Mouse (Mus musculus) cerebellum, adult 2 months (tissue): Measurements from ENCODE around the gene Pcnx.

ENCODE experiments used
- CTCF ChIP-seq: fragments of 200-500 bp; IDR thresholded peaks from 2 replicates; pipeline ENCODE4 v1.5.1; 2011; ENCODE audit warnings: low read depth, mild to moderate bottlenecking, control low read depth, low read length, moderate library complexity, borderline replicate concordance; ENCODE audit not compliant: insufficient read depth
- POLR2A ChIP-seq: fragments of 200-500 bp; IDR thresholded peaks from 2 replicates; pipeline ENCODE4 v1.6.1; 2011; ENCODE audit warnings: low read length, control low read depth, borderline replicate concordance; ENCODE audit not compliant: insufficient read depth

DNA sequence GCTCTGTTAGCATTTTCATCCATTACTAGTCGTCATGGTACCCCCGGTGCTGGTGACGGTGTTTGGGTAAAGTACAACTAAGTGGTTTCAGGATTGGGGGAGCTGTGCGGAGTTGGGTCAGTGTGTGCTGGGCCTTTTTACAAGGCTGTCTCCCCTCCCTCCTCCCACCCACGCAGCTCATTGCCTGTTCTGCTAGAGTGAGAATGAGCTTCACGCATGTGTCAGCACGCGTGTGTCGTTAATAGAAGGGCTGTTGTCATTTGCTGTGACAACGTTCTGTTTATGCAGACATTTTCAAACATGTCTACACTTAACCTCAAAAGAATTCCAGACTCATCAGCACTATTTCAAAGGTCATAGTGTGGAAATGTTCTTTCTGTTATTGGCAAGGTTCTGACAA lies 60.2 kb downstream of the Pcnx start:
- TF ChIP-seq CTCF (no peak), POLR2A (no peak)
